Mouse (Mus musculus): Measurements from ENCODE around the gene Syt8.

Gene Syt8

DNA sequence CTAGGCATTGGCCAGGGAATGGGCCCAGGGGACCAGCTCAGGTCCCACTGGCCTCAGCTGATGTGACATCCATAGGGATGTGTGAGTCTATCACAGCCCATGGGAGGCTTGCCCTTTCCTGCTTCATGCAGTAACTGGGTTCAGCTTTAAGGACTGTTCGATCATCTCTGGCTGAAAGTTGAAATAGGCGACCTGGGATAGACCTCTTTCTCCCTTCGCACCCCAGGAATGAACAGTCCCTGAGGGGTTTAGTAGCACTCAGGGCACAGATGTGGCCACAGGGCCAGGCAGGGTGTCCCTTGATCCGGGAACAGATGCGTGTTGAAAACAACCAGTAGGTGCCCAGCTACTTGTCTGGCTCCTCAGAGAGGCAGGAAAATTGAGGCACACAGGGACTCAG is 41.6 kb downstream of the Syt8 start:
- DNase-seq (ENCODE audit: low spot score): no peak

GRCm38 (mm10) chr7:142476795-142477452 is 42.3 kb downstream of the Syt8 start:
- no peak for DNase-seq (ENCODE audit: low spot score)

DNA sequence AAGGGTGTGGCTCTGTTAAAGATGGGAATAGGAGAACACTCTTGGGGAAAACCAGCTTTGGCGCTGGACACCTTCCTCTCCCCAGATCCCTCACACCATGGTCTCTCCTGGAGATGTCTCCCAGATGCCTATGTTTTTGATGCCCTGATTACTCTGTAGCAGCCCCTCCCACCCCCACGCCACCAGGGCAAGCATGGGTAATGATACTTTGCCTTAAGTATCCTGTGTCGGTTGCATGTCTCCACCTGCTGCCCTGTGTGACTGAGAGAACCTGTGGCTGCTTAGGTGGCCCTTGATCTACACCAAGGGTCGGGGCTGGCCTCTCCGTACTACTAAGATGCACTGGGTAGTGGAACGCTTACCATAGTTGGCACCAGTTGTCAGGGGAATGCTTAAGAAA is 43.4 kb downstream of the Syt8 start:
- DNase-seq (ENCODE audit: low spot score): no peak

GRCm38 (mm10) chr7:142478574-142478973 is 43.9 kb downstream of the Syt8 start:
- DNase-seq (ENCODE audit: low spot score): no peak

GRCm38 (mm10) chr7:142479307-142479706 is 44.7 kb downstream of the Syt8 start:
- no peak for DNase-seq (ENCODE audit: low spot score)

GRCm38 (mm10) chr7:142479886-142480285 is 45.2 kb downstream of the Syt8 start:
- no peak for DNase-seq (ENCODE audit: low spot score)

GRCm38 (mm10) chr7:142480661-142481060 is 46.0 kb downstream of the Syt8 start:
- DNase-seq (ENCODE audit: low spot score): no peak

DNA sequence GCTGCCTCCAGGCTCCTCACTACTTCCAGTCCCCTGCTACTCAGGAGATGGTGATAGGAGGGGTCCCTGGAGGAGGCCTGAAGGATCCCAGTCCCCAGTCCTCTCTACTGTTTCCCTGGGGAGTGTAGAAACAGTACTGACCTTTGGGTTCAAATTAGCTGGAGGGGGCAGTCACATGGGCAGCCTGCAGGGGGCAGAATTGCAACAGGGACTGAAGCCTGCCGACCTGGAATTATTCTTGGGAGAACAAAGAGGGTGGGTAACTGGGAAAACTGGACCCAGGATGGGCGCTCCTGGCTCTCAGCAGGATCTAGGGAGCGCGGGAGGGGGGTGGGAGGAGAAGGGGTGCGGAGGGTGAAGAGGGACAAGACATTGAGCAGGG is 46.5 kb downstream of the Syt8 start:
- no peak for DNase-seq (ENCODE audit: low spot score)

DNA sequence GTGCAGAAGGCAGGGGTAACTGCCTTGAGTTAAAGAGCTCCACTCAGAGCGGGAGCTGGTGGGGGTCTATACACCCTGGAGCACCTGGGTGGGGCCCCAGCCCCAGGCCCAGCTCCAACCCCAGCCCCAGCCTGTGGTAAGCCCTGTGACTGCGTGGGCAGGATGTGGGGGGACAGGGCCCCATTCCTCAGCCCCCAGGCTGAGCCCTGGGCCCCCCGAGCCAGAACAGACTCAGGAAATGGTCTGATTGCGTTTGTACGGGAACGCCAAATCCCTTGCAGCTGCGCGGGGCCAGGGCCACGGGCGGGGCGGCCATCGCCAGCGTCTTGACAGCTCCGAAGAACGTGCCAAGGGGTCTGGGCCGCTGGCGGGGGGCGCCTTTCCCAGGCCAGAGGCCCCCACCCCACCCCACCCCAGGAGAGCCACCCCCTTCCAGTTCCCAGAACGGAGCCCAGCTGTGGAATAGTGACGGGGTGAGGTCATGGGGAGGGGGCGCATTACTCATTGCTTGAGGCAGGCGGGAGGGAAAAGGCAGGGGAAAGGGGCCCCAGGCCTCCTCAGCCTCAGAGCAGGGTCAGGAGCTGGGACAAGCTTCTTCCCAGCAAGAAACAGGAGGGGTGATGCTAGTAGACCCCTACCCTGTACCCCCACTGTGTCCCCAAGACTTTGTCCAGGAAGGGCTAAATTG is 47.1 kb downstream of the Syt8 start:
- no peak for DNase-seq (ENCODE audit: low spot score)

DNA sequence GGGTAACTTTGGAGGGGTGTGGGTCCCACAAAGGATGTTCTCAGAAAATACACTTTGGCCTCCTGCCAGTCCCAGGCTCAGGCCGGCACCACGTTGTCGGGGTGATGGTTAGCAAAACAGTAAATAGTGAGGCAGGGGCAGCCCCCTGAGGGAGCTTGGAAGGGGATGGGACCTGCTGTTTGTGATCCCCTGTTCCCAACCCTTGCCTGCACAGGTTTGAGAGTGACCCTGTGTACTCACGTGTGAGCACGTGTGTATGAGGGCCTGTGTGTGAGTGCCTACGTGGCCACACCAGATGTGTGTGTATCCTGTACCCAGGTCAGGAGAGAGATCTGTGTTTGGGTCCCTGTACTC is 47.6 kb downstream of the Syt8 start:
- no peak for DNase-seq (ENCODE audit: low spot score)

DNA sequence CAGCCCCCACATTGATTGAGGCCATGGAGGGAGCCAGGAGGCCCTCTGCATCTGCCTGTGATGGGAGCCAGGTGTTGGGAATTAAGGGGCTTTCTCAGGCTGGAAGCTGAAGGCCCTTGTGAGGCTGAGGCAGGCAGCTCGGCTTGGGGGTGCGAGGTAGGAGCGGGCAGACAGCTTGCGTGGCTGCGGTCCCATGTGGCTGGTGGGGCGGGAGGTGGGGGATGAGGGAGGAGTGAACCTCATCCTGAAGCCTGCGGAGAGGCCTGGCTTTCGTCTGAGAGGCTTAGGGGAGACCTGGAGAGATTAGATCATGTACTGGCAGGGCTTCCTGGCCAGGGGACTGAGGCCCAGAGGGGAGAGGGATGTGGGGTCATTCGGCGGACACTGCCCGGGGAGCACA is 48.5 kb downstream of the Syt8 start:
- no peak for DNase-seq (ENCODE audit: low spot score)

DNA sequence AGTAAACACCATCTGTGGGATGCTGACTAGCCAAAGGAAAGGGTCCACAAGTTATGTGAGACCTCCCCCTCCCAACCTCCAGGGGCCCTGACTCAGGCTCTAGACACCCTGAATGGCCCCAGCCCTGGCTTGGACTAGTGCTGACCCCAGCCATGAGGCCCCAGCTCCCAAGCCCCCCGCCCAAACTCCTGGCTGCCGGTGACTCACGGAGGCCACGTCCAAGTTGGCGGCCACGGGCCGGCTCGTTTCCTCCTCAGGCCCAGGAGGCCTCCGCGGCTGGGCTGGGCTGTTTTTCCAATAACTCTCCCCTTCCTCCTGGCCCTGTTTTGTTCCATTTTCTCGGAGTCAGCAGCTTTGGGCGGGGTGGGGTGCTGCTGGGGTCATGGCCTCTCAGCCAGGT is 50.1 kb downstream of the Syt8 start:
- no peak for DNase-seq (ENCODE audit: low spot score)

DNA sequence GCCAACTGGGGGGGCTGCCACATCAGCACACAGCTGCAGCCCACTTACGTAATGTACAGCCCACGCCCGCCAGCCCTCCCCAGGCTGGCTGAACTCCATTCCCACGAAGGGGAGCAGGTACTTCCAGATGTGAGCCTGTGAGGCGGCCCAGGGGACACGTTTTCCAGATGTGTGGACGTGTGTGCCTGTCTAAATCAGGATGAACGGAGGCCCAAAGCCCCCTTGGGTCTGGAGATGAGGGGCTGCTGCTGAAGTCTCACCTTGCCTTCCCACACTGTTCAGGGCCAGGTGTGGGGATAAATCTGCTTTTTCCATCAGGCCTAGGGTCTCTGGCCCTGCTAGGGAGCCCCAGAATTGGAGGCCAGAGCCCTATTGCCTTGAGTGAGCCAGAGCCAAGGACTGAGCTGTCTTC is 52.1 kb downstream of the Syt8 start:
- no peak for DNase-seq (ENCODE audit: low spot score)

DNA sequence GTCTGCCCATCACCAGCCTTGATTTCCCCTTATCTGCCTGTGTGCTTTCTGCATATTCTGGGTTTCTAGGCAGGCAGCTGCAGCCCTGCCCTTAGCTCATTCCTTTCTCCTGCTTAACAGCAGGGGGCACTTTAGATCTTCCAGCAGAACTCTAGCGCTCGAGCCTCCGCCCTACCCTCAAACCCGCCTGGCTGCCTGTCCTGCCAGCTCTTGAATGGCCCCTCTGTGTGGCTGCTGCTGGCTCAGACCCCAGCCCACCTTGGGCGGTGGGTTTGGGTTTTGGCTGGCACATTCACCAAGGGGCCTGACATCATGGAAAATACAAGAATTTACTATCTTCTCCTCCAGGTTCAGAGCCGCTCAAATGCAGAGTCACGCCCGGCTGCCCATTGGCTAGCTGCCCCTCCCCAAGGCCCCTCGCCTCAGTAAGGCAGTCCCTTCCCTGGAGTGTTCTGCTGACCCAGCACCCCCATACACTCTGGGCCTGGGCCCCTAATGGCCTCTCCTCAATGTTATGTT is 52.8 kb downstream of the Syt8 start:
- no peak for DNase-seq (ENCODE audit: low spot score)

GRCm38 (mm10) chr7:142488053-142488452 is 53.4 kb downstream of the Syt8 start:
- no peak for DNase-seq (ENCODE audit: low spot score)

All from layer of hippocampus, adult 9-10 months (tissue).